Mouse (Mus musculus) forebrain, postnatal 0 days (tissue): ENCODE measurements around the gene Gpc3. TPM values are rescaled to one million over a fixed set of nuclear protein-coding genes. Genes with fewer than 3 reads are reported as not detected.

Experiments used
- ATAC-seq: fragments of 200-750 bp; cut with Nextera tagmentation; 2 replicates; pipeline ENCODE4 v1.8.0; 2017; ENCODE audit warnings: mild to moderate bottlenecking, moderate library complexity
- DNase-seq: peaks from one replicate; pipeline ENCODE4 v3.0.0-alpha.2; 2015
- H3K27ac ChIP-seq: fragments of 300-500 bp; sonication (generic); 2 replicates; pipeline ENCODE4 v1.5.1; 2014; ENCODE audit warnings: low read depth, mild to moderate bottlenecking, antibody characterized with exemption, low read length, moderate library complexity, mixed read lengths
- H3K27me3 ChIP-seq: fragments of 300-500 bp; sonication (generic); 2 replicates; pipeline ENCODE4 v1.6.1; 2014; ENCODE audit warnings: mild to moderate bottlenecking, low read length, mixed read lengths; ENCODE audit not compliant: insufficient read depth
- H3K36me3 ChIP-seq: fragments of 300-500 bp; sonication (generic); 2 replicates; pipeline ENCODE4 v1.6.1; 2014; ENCODE audit warnings: mild to moderate bottlenecking, moderate library complexity; ENCODE audit not compliant: insufficient read depth
- H3K4me1 ChIP-seq: fragments of 300-500 bp; sonication (generic); 2 replicates; pipeline ENCODE4 v1.6.1; 2014; ENCODE audit warnings: antibody characterized with exemption; ENCODE audit not compliant: insufficient read depth
- H3K4me2 ChIP-seq: fragments of 300-500 bp; sonication (generic); 2 replicates; pipeline ENCODE4 v1.6.1; 2014; ENCODE audit warnings: low read depth, mild to moderate bottlenecking, moderate library complexity
- H3K4me3 ChIP-seq: fragments of 300-500 bp; sonication (generic); 2 replicates; pipeline ENCODE4 v1.5.1; 2014; ENCODE audit warnings: low read depth, low read length, mixed read lengths
- H3K9ac ChIP-seq: fragments of 300-500 bp; sonication (generic); 2 replicates; pipeline ENCODE4 v1.6.1; 2014; ENCODE audit warnings: mild to moderate bottlenecking
- H3K9me3 ChIP-seq: fragments of 300-500 bp; sonication (generic); 2 replicates; pipeline ENCODE4 v1.6.1; 2016; ENCODE audit warnings: low read length
- CTCF ChIP-seq: sonication (generic); IDR thresholded peaks from 2 replicates; pipeline ENCODE4 v1.5.1; 2016; ENCODE audit warnings: antibody characterized with exemption, control low read depth, low read depth
- WGBS: fragments of 180-500 bp; shearing (Covaris S2); extraction: QIAGEN DNeasy Blood & Tissue Kit; methylation state at CpG from one replicate; pipeline ENCODE4 v1.1.7; 2014; 5-methylcytosine and 5-hydroxymethylcytosine counted together
- polyA plus RNA-seq: library from polyadenylated mRNA; unstranded; fragments of >200 nt; fragmentation: Nextera tagmentation; extraction: Ambion mirVana; gene quantifications from 2 replicates; pipeline ENCODE4 v1.2.1, GENCODE M21; 2015
- total RNA-seq: library from RNA; depleted of rRNA; stranded (reverse); fragments of >200 nt; gene quantifications from 2 replicates; pipeline ENCODE4 v1.2.3, GENCODE M21; 2014

Gene Gpc3
- total and polyA plus RNA-seq, 2 experiments from 2014 or later: 30.3 to 58.8 TPM

- TF ChIP-seq CTCF: no peak
- H3K4me1 ChIP-seq: no peaks in the 10 kb centered on the region
- H3K27ac ChIP-seq: no peak overlapping the region
- no peaks in the 10 kb centered on the region for H3K9me3 ChIP-seq
- ATAC-seq: no peak
- no peak overlapping the region for H3K4me2 ChIP-seq
- 84% methylated on average over 4 of the region's 4 CpGs for WGBS
- no peaks in the 10 kb centered on the region for H3K27me3 ChIP-seq
- H3K4me3 ChIP-seq: no peak overlapping the region
- no peak overlapping the region for H3K9ac ChIP-seq
- no peaks in the 10 kb centered on the region for H3K36me3 ChIP-seq
- DNase-seq: no peak
These were observed 53.8 kb downstream of the Gpc3 start for GRCm38 (mm10) chrX:52559995-52560394.

DNA sequence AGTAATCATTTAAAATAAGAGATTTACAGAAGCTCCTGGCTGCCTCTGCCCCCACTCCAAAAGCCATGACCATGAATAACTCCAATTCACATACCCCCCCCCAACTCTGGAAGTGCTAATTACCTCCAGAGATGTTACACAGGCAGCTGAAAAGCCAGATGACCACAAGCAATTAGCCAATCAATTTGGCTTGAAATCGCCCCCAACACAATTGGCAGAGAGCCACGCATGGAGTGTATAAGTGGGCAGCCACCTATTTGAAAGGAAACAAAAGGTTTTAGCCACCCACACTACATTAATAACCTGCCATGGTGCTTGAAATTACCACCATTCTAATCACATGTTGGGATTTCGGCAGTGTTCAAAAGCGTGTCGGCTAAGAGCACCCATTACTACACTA is 55.2 kb downstream of the Gpc3 start:
- no peaks in the 10 kb centered on the region for H3K9me3 ChIP-seq
- H3K4me3 ChIP-seq: no peak overlapping the region
- H3K9ac ChIP-seq: no peak overlapping the region
- H3K36me3 ChIP-seq: no peaks in the 10 kb centered on the region
- DNase-seq: no peak
- no peak for ATAC-seq
- no peak overlapping the region for H3K4me2 ChIP-seq
- WGBS: 48% methylated on average over 5 of the region's 5 CpGs
- H3K27me3 ChIP-seq: no peaks in the 10 kb centered on the region
- H3K4me1 ChIP-seq: no peaks in the 10 kb centered on the region
- no peak for TF ChIP-seq CTCF
- no peak overlapping the region for H3K27ac ChIP-seq

GRCm38 (mm10) chrX:52557489-52557888 is 56.3 kb downstream of the Gpc3 start:
- no peak for DNase-seq
- Histone ChIP-seq H3K27me3 (no peaks in the 10 kb centered on the region), H3K9ac (no peak overlapping the region), H3K27ac (no peak overlapping the region), H3K4me1 (no peaks in the 10 kb centered on the region), H3K4me2 (no peak overlapping the region), H3K9me3 (no peaks in the 10 kb centered on the region), H3K4me3 (no peak overlapping the region), H3K36me3 (no peaks in the 10 kb centered on the region)
- TF ChIP-seq CTCF: no peak
- ATAC-seq: no peak
- 81% methylated on average over 6 of the region's 6 CpGs for WGBS

DNA sequence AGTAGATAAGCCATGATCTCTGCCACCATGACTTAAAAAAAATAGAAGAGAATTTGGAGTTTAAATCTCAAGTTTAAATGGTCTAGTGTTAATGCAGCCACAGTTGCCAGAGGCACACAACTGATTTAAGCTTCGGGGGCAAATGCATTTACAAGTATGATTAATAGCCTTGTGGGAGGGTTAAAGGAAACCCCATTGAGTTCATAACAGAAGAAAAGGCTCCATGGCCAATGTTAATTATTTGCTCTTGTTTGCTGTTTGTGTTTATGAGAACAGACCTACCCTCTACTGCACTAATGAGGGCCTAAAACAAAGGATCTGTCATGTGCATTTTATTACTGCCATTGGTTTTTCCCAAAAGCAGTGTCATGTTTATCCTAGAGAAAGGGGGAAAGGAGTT is 62.5 kb downstream of the Gpc3 start:
- H3K4me3 ChIP-seq: no peak overlapping the region
- no peaks in the 10 kb centered on the region for H3K36me3 ChIP-seq
- no peak for TF ChIP-seq CTCF
- 42% methylated on average over 1 of the region's 1 CpGs for WGBS
- ATAC-seq (no peak), DNase-seq (no peak)
- H3K27me3 ChIP-seq: no peaks in the 10 kb centered on the region
- no peak overlapping the region for H3K4me2 ChIP-seq
- H3K27ac ChIP-seq: no peak overlapping the region
- H3K4me1 ChIP-seq: no peaks in the 10 kb centered on the region
- H3K9me3 ChIP-seq: no peaks in the 10 kb centered on the region
- no peak overlapping the region for H3K9ac ChIP-seq

GRCm38 (mm10) chrX:52544623-52545022 is 69.1 kb downstream of the Gpc3 start:
- Histone ChIP-seq H3K27ac (no peak overlapping the region), H3K4me2 (no peak overlapping the region), H3K9me3 (no peaks in the 10 kb centered on the region), H3K4me1 (no peaks in the 10 kb centered on the region), H3K9ac (no peak overlapping the region), H3K27me3 (no peaks in the 10 kb centered on the region), H3K4me3 (no peak overlapping the region), H3K36me3 (no peaks in the 10 kb centered on the region)
- WGBS: 68% methylated on average over 3 of the region's 3 CpGs
- no peak for TF ChIP-seq CTCF
- DNase-seq (no peak), ATAC-seq (no peak)

DNA sequence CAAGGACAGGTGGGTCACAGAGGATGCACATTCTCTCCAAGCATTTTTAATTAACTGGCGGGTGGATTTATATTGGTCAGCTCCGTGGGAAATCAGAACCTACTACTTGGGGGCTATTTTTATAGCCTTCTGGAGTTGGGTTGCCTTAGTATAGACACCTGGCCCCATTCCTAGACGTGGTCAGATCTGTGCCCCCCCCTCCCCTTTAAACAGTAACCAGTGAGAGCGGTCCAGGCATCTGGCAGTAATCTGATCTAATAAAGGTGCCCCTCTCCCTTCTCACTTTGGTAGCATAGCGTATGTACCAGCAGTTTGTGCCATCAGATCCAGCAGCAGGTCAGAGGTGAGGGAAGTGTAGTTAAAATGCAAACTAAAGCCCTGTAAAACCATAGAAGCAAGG is 76.5 kb downstream of the Gpc3 start:
- no peak for DNase-seq
- no peak for TF ChIP-seq CTCF
- Histone ChIP-seq H3K27me3 (no peaks in the 10 kb centered on the region), H3K4me1 (no peaks in the 10 kb centered on the region), H3K36me3 (no peaks in the 10 kb centered on the region), H3K4me2 (no peak overlapping the region), H3K9ac (no peak overlapping the region), H3K4me3 (no peak overlapping the region), H3K9me3 (no peaks in the 10 kb centered on the region), H3K27ac (no peak overlapping the region)
- 77% methylated on average over 5 of the region's 5 CpGs for WGBS
- ATAC-seq: no peak

DNA sequence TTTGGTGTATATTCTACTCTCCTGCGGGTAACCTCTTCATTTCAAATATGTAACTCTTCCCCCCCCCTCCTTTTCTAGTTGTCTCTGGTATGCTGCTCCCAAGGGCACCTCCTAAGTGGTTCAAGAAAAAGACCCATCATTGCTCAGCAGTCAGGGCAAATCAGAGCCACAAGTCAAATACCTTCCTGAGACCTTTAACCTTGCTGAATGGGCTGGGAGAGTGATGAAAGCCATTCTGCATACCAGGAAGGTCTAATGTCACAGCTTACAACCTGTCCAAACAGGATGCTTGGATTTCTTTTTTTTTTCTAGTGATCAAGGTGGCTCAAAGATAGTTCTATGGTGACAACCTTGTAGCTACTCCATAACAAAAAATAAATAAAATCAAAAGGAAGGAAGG is 80.0 kb downstream of the Gpc3 start:
- 83% methylated on average over 1 of the region's 1 CpGs for WGBS
- Histone ChIP-seq H3K4me1 (no peaks in the 10 kb centered on the region), H3K36me3 (no peaks in the 10 kb centered on the region), H3K27ac (no peak overlapping the region), H3K4me2 (no peak overlapping the region), H3K9me3 (no peaks in the 10 kb centered on the region), H3K4me3 (no peak overlapping the region), H3K9ac (no peak overlapping the region), H3K27me3 (no peaks in the 10 kb centered on the region)
- ATAC-seq (no peak), DNase-seq (no peak)
- no peak for TF ChIP-seq CTCF

DNA sequence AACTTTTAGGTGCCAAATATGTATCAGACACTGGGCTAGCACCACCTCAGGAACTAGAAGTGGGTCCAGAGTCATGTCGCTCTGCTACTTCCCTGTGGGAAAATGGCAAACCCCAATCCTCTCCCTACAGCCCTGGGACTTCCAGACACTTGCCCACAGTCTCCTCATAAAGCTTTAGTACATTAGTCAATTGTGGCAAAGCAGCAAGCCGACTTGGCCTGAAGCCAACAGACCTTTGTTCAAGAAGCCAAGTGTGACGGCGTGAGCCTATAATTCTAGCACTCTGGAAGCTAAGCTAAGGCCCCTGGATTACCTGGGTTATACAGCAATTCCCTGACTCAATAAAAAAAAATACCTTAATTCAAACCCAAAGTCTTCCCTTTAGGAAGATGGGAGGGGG is 80.7 kb downstream of the Gpc3 start:
- Histone ChIP-seq H3K27ac (no peak overlapping the region), H3K27me3 (no peaks in the 10 kb centered on the region), H3K4me3 (no peak overlapping the region), H3K9ac (no peak overlapping the region), H3K9me3 (no peaks in the 10 kb centered on the region), H3K4me2 (no peak overlapping the region), H3K36me3 (no peaks in the 10 kb centered on the region), H3K4me1 (no peaks in the 10 kb centered on the region)
- no peak for TF ChIP-seq CTCF
- 64% methylated on average over 4 of the region's 4 CpGs for WGBS
- no peak for DNase-seq
- ATAC-seq: no peak
